Mouse (Mus musculus) duodenum, adult 2 months (tissue): ENCODE results near the gene Zfp329. TPM values are rescaled to one million over a fixed set of nuclear protein-coding genes. Genes with fewer than 3 reads are reported as not detected.

Experiments used
- polyA plus RNA-seq: library from polyadenylated mRNA; depleted of rRNA; stranded (reverse); fragments of >200 nt; gene quantifications from 2 replicates; pipeline ENCODE4 v1.2.3, GENCODE M21; 2012; ENCODE audit warnings: low replicate concordance; rRNA removed

The Zfp329 gene
- polyA plus RNA-seq: 0.04 and 0.11 TPM in 2 replicates

GRCm38 (mm10) chr7:12818521-12819295 lies at the start of gene Zfp329:
TSS of gene Zfp329 (minus strand) at chr7:12818858.

GRCm38 (mm10) chr7:12834162-12835120 lies 15.8 kb upstream of the Zfp329 start, which contains the start of gene Zfp110:
TSS of gene Zfp110 (plus strand) at chr7:12834761.

GRCm38 (mm10) chr7:12802866-12803726 lies 15.6 kb downstream of the Zfp329 start, which contains the start of gene Zscan18:
TSS of gene Zscan18 (minus strand) at chr7:12803635.

Other genes with a start within 250 kb of the Zfp329 start
- gene Vmn2r53, start 210.1 kb downstream of the Zfp329 start, polyA plus RNA-seq: under 0.01 TPM in 1 of 2 replicates, not detected in the other
- gene Vmn2r54, start 178.5 kb downstream of the Zfp329 start, polyA plus RNA-seq: not detected in 2 replicates
- not detected in 2 replicates for gene Vmn2r55, start 133.9 kb downstream of the Zfp329 start, polyA plus RNA-seq
- gene Vmn2r56, start 83.9 kb downstream of the Zfp329 start, polyA plus RNA-seq: not detected in 2 replicates
- 0.25 and 0.32 TPM in 2 replicates for gene Zscan18, start 15.2 kb downstream of the Zfp329 start, polyA plus RNA-seq
- gene Zfp110, start 15.9 kb upstream of the Zfp329 start, polyA plus RNA-seq: 4.8 and 5.0 TPM in 2 replicates
- gene Zfp128, start 62.3 kb upstream of the Zfp329 start, polyA plus RNA-seq: 0.16 TPM in 1 of 2 replicates, not detected in the other
- gene Zscan22, start 79.0 kb upstream of the Zfp329 start, polyA plus RNA-seq: 3.3 and 4.4 TPM in 2 replicates
- 923 and 1,500 TPM in 2 replicates for gene Rps5, start 103.4 kb upstream of the Zfp329 start, polyA plus RNA-seq
- 0.14 and 0.33 TPM in 2 replicates for gene Rnf225, start 108.6 kb upstream of the Zfp329 start, polyA plus RNA-seq
- gene Zfp324, start 147.0 kb upstream of the Zfp329 start, polyA plus RNA-seq: 2.2 and 3.4 TPM in 2 replicates
- 1.6 and 2.4 TPM in 2 replicates for gene Zfp446, start 159.0 kb upstream of the Zfp329 start, polyA plus RNA-seq
- gene Slc27a5, start 179.3 kb upstream of the Zfp329 start, polyA plus RNA-seq: 0.53 and 1.1 TPM in 2 replicates
- 163 and 224 TPM in 2 replicates for gene Trim28, start 180.3 kb upstream of the Zfp329 start, polyA plus RNA-seq
- gene Zbtb45, start 191.2 kb upstream of the Zfp329 start, polyA plus RNA-seq: 40.6 and 44.7 TPM in 2 replicates
- gene Chmp2a, start 215.9 kb upstream of the Zfp329 start, polyA plus RNA-seq: 34.9 and 69.3 TPM in 2 replicates
- 110 and 111 TPM in 2 replicates for gene Ube2m, start 219.4 kb upstream of the Zfp329 start, polyA plus RNA-seq
- gene Mzf1, start 235.9 kb upstream of the Zfp329 start, polyA plus RNA-seq: 1.1 and 1.6 TPM in 2 replicates